Mouse (Mus musculus) cerebellum, adult 2 months (tissue): Measurements from ENCODE around the gene Tmem164. TPM values are rescaled to one million over a fixed set of nuclear protein-coding genes. Genes with fewer than 3 reads are reported as not detected.
A peak's percentile ranks its signal among the peaks of the same experiment; 100 is the strongest.

ENCODE experiments used
- DNase-seq, 2 experiments: peaks; one replicate each; pipeline ENCODE4 v3.0.0; 2021
- H3K27ac ChIP-seq: fragments of 200-500 bp; 2 replicates; pipeline ENCODE4 v1.5.1; 2012; ENCODE audit warnings: low read length, control low read depth, inconsistent platforms; ENCODE audit not compliant: insufficient read depth
- H3K27me3 ChIP-seq: fragments of 200-500 bp; 2 replicates; pipeline ENCODE4 v1.6.1; 2012; ENCODE audit warnings: inconsistent platforms, mild to moderate bottlenecking, low read length, moderate library complexity; ENCODE audit not compliant: control insufficient read depth, insufficient read depth
- H3K4me1 ChIP-seq: fragments of 200-500 bp; 2 replicates; pipeline ENCODE4 v1.6.1; 2011; ENCODE audit warnings: low read length; ENCODE audit not compliant: control insufficient read depth, insufficient read depth
- H3K4me3 ChIP-seq: fragments of 200-500 bp; replicated peaks from 2 replicates; pipeline ENCODE3; 2011; ENCODE audit warnings: mild to moderate bottlenecking, low read depth, low read length, control low read depth; ENCODE audit not compliant: insufficient read depth
- CTCF ChIP-seq: fragments of 200-500 bp; IDR thresholded peaks from 2 replicates; pipeline ENCODE4 v1.5.1; 2011; ENCODE audit warnings: low read depth, mild to moderate bottlenecking, control low read depth, low read length, moderate library complexity, borderline replicate concordance; ENCODE audit not compliant: insufficient read depth
- POLR2A ChIP-seq: fragments of 200-500 bp; IDR thresholded peaks from 2 replicates; pipeline ENCODE4 v1.6.1; 2011; ENCODE audit warnings: low read length, control low read depth, borderline replicate concordance; ENCODE audit not compliant: insufficient read depth
- WGBS: fragments of 180-500 bp; shearing (Covaris S2); methylation state at CpG from one replicate; pipeline ENCODE4 v1.1.7; 2018; 5-methylcytosine and 5-hydroxymethylcytosine counted together
- polyA plus RNA-seq: library from polyadenylated mRNA; depleted of rRNA; stranded (reverse); fragments of >200 nt; gene quantifications from 2 replicates; pipeline ENCODE4 v1.2.3, GENCODE M21; 2012

Gene Tmem164
- polyA plus RNA-seq, 1 experiment: 18.1 TPM

DNA sequence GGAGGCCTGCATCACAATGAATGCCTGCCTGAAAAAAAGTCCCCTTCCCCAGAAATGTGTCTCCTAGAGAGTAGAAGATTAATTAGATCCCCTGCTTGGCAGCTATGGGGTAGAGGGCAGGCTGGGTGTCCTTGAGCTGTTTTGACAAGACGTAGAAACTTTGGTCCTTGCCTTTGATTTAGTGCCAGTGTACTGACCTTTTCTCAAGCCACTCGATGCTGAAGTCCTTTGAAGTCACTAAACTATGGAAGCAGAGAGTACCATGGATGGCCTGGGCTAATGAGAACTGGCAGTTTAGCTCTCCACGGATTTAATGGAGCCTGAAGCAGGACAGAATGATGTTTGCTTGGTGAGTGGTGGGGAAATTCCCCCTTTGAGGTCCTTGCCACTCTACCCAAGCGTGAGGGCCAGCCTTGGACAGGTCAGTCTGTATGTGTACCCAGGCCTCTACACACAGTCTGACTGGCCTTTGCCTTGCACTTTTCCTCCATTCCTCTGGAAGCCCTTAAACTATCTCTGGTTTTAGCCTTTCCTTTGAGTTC lies 112.9 kb downstream of the Tmem164 start:
- 74% methylated on average over 4 of the region's 4 CpGs for WGBS
- TF ChIP-seq CTCF (no peak), POLR2A (no peak)
- H3K4me1 ChIP-seq: no peaks in the 10 kb centered on the region
- DNase-seq: no peak
- H3K27me3 ChIP-seq: no peaks in the 10 kb centered on the region
- no peak overlapping the region for H3K4me3 ChIP-seq
- no peak overlapping the region for H3K27ac ChIP-seq

DNA sequence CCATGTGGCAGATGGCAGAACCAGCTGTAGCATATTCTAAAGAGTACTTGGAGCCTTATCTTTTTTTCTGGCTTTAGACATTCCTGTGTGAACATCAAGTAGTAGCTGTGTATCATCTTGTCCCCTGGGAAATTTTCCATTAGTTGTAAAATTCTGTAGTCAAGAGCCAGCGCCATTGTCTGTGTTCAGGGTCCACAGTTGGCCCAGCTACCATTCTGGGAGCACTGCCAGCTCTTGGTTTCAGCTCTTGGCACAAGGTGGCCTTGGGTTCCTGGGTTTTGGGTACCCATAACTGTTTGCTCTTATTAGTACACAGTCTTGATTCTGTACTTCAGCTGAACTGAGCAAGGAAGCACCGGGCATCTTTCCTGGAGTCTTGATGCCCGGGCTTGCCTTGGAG lies 123.4 kb downstream of the Tmem164 start:
- no peak for TF ChIP-seq CTCF
- TF ChIP-seq POLR2A: no peak
- no peak overlapping the region for H3K4me3 ChIP-seq
- peak; percentile 63 to 64 for DNase-seq

GRCm38 (mm10) chrX:142806126-142806525 lies 124.9 kb downstream of the Tmem164 start:
- Histone ChIP-seq H3K4me3 (no peak overlapping the region), H3K27me3 (no peaks in the 10 kb centered on the region), H3K27ac (no peak overlapping the region), H3K4me1 (peaks cover 3% of the 10 kb centered on the region; the same call in 1 of the 2 replicates)
- TF ChIP-seq CTCF (no peak), POLR2A (no peak)
- DNase-seq: no peak
- WGBS: 41% methylated on average over 6 of the region's 6 CpGs

More for the DNA sequence above, 123.4 kb downstream of the Tmem164 start:
- Histone ChIP-seq H3K27me3 (no peaks in the 10 kb centered on the region), H3K4me1 (peaks cover 3% of the 10 kb centered on the region; the same call in 1 of the 2 replicates), H3K27ac (no peak overlapping the region)
- WGBS: 18% methylated on average over 3 of the region's 3 CpGs

DNA sequence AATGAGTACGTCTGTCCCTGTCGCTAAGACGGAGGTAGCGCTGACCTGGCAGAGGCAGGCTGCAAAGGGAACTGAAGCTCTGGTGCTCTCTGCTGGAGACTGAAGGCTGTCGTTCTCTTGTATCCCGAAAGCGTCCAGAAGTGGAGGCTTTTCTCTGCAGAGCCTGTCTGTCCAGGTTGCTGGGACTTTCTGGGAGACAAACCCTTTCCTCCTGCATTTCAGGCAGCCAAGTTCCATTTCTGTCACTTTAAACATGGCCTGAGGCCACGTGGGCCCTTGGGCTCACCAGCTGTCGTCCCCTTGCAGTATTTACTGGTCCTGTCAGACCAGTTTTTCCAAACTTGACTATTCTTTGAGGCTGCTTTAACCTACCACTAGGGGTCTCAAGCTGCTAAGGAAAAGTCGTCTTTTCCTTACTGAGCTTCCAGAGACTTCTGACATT lies 125.4 kb downstream of the Tmem164 start:
- no peak overlapping the region for H3K4me3 ChIP-seq
- 7% methylated on average over 10 of the region's 10 CpGs for WGBS
- DNase-seq: peak; percentile 47 to 57
- H3K4me1 ChIP-seq: peaks cover 3% of the 10 kb centered on the region; the same call in 1 of the 2 replicates
- TF ChIP-seq CTCF: peak; percentile 59
- TF ChIP-seq POLR2A: no peak
- H3K27ac ChIP-seq: no peak overlapping the region
- H3K27me3 ChIP-seq: no peaks in the 10 kb centered on the region

- 35% methylated on average over 9 of the region's 9 CpGs for WGBS
- no peak for TF ChIP-seq POLR2A
- TF ChIP-seq CTCF: peak; percentile 60; the same call in 1 of the 2 replicates
- no peak overlapping the region for H3K4me3 ChIP-seq
- DNase-seq: peak; percentile 56 to 60
- no peaks in the 10 kb centered on the region for H3K4me1 ChIP-seq
- H3K27ac ChIP-seq: no peak overlapping the region
- H3K27me3 ChIP-seq: no peaks in the 10 kb centered on the region
Observed at GRCm38 (mm10) chrX:142808411-142808810, 127.2 kb downstream of the Tmem164 start.

GRCm38 (mm10) chrX:142813146-142813545 lies 131.9 kb downstream of the Tmem164 start:
- Histone ChIP-seq H3K27me3 (no peaks in the 10 kb centered on the region), H3K4me1 (no peaks in the 10 kb centered on the region), H3K27ac (no peak overlapping the region), H3K4me3 (no peak overlapping the region)
- 20% methylated on average over 6 of the region's 6 CpGs for WGBS
- TF ChIP-seq CTCF (peak; percentile 40; the same call in 1 of the 2 replicates), POLR2A (no peak)
- peak; percentile 28 to 40 for DNase-seq

GRCm38 (mm10) chrX:142818057-142818682 lies 137.0 kb downstream of the Tmem164 start:
- WGBS: 44% methylated on average over 10 of the region's 10 CpGs
- no peak overlapping the region for H3K4me3 ChIP-seq
- peak; percentile 29 to 58 for DNase-seq
- H3K27me3 ChIP-seq: no peaks in the 10 kb centered on the region
- peaks cover 6% of the 10 kb centered on the region; the same call in 1 of the 2 replicates for H3K4me1 ChIP-seq
- H3K27ac ChIP-seq: no peak overlapping the region
- TF ChIP-seq CTCF: peak; percentile 58
- no peak for TF ChIP-seq POLR2A

- WGBS: 47% methylated on average over 6 of the region's 6 CpGs
- Histone ChIP-seq H3K27ac (no peak overlapping the region), H3K27me3 (no peaks in the 10 kb centered on the region), H3K4me1 (peaks cover 6% of the 10 kb centered on the region; the same call in 1 of the 2 replicates), H3K4me3 (no peak overlapping the region)
- no peak for TF ChIP-seq CTCF
- no peak for TF ChIP-seq POLR2A
- DNase-seq: no peak
Observed at GRCm38 (mm10) chrX:142821239-142821638, 140.0 kb downstream of the Tmem164 start.
